Mouse (Mus musculus) layer of hippocampus, postnatal 25 days (tissue): ENCODE measurements around the gene Dpm1. TPM values are rescaled to one million over a fixed set of nuclear protein-coding genes. Genes with fewer than 3 reads are reported as not detected.

ENCODE experiments used
- DNase-seq, 2 experiments: peaks; one replicate each; pipeline ENCODE4 v3.0.0; 2022; ENCODE audit warnings: mixed read lengths in 2 of 2, low spot score in 1 of 2; ENCODE audit errors: extremely low spot score in 1 of 2
- total RNA-seq, 2 experiments: library from RNA; stranded (reverse); gene quantifications; 2 replicates each; pipeline ENCODE4 v1.2.3; 2021

The Dpm1 gene
- total RNA-seq, 2 experiments from 2014 or later = 68.7 to 71.0 TPM

DNA sequence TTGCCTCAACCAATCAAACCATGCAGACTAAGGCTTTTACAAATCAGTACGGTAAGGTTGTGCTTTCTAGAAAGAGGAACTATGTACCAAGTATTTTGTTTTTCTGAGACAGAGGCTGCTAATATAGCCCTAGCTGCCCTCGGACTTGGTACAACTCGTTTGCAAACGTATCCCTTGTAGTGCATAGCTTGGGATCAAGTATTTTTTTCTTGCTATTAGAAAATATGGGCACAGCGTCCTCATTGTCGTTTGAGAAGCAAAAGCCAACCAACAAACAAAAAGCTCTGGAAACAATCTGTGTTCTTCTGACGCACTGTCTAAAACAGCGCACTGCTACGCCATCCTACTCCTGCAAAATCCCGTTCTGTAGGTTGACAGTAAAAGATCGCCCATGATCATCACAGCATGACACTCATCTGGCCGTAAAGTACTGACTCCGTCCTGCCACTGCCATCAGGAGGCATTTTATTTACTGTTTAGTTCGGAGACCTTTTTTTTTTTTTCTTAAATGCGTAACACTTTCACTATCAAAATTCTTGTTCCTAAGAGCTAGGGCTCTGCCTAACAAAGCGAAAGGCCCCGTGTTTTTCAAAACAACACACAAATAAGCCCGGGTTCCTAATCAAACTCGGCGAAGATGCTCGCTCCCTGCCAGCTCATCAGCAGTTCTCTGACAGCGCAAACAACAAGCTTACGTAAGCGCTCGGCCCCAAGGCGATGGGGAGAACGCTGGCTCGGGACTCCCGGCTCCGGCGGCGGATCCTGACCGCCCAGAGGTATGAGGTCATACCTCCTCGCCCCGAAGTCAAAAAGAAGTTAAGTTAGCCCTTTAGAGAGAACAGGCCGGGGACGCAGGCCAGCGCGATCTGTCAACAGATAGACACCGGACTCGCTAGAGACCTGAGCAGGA is 1.0 kb downstream of the Dpm1 start:
- peak; percentile 45 to 53 for DNase-seq

DNA sequence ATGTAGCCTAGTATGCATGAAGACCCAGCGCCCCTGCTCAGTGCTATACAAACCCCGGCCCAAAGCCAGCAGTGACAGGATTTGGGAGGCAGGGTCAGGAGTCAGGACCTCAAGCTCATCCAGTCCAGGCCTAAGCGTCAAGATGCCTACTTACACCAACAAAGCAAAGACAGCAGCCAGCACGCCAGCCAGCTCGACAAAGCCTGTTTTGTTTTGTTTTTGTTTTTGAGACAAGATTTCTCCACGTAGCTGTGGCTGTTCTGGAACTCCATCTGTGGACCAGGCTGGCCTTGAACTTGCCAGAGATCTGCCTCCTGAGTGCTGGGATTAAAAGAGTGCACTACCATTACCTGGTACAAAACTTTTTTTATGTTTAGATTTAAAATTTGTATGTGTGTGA is 7.1 kb downstream of the Dpm1 start:
- DNase-seq = no peak

DNA sequence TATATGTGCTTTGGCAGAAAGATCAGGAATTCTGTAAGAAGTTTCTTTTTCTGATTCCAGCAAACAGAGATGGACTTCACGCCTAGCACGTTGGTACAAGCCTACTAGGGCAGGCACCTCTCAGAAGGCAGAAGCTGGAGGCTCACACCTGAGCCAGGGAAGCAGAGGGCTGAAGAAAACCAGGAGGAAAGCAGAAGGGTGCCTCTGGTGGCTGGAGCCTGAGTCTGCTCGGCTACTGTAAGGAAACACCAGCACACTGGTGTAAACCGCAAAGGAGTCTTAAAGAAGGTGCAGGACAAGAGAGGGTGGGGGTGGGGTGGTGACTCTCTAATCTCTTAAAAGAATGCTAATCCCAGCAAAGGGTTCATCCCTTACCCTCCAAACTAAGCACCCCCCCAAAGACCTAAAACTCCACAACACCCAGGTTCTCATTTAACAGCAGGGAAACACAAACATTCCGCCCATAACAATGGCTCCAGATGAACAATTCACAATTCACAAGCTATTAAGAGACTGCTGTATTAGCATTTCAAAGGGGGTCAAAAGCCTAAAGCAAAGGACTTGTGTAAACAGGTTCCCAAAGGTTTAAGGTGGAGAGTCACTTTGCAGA is 16.5 kb downstream of the Dpm1 start:
- DNase-seq = no peak

DNA sequence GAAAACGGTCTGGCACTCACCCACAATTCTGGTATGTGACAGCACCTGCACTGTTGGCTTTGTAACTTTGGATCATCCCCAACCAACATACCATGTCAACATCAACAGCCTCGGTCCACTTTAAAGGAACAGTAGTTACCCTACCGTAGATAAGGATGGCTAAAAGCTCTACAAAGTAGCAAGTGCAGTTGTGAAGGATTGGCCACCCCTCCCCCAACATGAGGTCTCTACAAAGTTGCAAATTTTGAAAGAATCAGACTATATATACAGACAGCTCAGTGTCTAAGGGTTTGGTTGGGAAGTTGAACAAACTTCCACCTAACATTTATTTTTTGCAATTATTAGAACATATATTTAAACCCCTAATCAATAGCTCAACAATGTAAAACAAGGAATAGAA is 22.5 kb downstream of the Dpm1 start:
- no peak for DNase-seq

DNA sequence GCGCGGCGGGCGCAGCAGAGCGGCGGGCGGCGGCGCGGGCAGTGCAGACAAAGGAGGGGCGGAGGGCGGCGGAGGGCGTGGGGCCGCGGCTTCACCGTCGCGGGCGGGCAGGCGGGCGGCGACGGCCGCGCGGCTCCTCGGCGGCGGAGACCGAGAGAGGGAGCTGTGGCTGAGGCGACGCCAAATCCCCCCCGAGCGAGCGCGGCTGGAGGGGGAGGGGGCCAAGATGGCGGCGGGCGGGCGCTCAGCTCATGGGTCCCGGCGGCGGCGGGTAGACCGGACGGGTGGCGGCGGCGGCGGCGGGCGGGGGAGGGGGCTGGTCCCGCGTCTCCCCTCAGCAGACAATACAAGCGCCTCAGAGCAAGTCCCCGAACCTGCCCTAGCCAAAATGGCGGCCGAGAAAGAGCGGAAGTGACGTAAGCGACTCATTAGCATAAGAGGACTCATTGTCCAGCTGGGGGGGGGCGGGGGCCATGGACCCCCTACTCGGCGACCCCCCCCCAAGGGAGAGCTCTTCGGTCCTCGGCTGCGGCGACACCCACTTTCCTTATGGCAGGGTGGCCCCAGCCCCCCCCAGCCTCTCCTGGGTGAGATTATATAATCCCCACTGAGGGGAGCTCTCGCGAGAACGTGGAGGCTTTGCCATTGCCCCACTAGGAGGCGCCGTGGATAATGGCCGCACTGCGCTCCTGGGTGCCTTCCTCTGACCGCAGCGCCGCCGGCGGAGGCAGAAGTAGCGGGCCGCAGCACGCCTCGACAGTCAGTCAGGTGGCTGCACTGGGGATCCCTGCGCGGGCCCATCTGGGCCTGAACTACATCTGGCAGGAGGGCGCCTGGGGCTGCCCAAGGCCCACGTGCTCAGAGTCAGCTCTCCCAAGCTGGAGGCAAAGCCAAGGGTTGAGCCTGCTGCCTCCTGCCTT is 23.4 kb downstream of the Dpm1 start, which contains the start of gene Adnp:
Gene Adnp (minus strand): TSS at position 388 of the 920 bp plus-strand sequence.
- peak; percentile 91 to 96 for DNase-seq

DNA sequence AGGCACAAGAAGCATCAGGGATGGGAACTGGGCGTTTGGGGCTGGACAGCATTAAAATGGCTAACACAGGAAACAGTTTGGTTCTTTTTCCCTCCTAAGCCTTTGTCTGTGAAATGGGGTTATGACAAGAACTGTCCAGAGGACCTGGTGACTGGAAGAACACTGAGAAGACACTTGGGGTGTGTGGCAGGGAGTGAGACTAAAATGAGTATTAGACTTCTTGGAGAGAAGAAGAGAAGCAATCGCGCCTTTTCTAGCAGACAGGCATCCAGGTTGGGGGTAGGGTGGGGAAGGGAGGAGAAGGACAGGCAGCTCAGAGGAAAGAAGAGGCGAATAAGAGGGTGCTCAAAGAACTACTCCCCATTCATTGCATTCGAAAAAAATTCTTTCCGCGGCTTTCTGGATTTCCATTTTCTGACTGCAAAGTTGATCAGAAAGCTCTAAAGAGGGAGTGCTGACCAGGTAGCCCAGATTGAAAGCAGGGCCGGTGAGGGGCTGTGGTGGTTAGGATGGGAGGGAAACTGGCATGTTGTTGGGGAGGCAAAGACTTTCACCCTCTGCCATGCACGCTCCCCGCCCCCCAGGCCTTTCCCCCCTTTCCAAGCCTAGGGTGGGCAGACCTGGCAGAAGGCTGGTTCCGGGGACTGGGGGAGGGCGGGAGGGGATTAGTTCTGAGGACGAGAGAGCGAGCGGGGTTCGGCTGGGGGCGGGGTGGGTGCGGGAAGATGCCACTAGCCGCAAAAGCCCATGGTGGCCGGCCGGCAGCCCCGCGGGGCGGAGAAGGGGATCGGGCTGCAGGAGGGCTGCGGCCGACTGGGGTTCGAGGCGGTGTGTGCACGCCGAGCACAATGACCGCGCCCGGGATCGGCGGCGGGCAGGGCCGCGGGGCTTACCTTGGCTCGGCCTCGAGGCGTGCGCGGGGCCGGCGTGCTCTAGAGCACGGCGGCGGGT is 24.4 kb downstream of the Dpm1 start:
- peak; percentile 20 to 29 for DNase-seq

DNA sequence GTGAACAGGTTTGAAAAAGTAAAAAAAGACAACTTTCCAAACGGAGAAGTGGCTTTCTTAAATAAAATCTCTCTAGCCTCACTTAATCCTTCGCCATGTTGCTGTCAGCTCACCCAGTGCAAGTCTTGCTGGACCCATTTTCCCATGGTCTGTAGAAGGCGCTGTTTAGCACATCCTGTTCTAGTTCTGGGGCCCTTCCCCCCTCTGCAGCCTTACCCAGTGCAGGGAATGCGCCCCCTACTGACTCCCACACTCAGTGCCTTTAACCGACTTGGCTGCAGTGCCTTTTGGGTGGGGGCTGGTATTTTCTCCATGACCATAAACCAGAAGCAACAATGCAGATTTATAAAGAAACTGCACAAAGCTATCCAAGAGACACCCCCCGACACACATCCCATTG is 25.1 kb downstream of the Dpm1 start:
- DNase-seq = peak; percentile 75 to 92

DNA sequence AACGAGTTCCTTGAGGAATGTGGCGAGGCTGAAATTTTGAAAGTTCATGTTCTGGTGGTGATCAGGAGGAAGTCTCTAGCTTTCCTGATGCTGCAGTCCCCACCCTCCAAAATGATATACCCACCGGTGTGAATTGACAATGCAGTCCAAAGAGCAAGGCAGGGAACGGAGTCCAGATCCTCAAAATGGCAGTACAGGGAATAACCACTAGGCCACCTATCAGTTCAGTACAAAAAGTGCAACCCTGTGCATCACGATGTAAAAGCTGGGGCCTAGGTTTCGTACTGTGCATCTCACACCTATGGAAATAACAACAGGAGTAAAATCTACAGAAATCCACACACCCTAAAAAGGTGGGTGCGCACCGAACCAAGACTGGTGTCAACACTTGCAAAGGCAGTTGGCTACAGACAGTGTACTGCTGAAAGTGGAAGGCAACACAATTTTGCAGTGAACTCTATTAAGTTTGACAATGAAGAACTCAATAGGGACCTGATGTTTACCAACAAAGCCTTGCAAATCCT is 25.9 kb downstream of the Dpm1 start:
- no peak for DNase-seq

DNA sequence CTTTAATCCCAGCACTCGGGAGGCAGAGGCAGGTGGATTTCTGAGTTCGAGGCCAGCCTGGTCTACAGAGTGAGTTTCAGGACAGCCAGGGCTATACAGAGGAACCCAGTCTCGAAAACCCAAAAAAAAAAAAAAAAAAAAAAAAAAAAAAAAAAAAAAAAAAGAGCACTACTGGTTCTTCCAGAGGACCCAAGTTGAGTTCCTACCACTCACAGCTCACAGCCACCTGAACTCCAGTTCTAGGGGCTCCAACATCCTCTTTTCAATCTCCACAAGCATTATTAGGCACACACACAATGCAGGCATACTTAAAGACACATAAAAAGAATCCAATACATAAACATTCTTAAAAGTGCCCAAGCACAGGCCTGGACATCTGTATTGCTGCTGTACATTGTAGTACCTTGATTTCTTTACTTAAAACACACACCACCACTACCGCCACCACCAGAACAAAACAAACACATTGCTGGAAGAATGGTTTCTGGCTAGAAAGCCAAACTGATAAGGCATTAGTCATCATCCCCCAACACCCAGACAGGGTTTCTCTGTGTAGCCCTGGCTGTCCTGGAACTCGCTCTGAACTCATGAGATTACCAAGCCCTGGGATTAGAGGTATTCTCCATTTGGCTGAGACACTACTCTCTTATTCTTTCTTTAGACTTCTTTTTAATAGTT is 30.2 kb downstream of the Dpm1 start:
- no peak for DNase-seq

DNA sequence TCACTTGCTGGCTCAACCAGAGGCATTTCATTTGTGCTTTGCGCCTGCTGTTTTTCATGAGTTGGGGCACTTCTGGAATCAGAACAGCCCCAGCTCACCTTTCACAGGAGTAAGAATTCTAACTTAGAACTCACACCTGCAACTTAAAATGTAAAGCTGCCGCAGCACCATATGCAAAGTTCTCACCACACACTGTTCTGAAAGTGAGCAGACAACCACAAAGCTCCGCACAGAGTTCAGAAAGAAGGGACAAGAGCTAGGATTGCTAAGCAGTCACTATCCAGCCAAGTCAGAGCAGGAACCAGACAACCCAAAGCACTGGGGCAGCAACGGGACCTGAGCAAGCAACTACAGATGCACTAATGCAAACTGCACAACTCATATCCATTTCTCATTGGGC is 30.9 kb downstream of the Dpm1 start:
- DNase-seq = no peak

DNA sequence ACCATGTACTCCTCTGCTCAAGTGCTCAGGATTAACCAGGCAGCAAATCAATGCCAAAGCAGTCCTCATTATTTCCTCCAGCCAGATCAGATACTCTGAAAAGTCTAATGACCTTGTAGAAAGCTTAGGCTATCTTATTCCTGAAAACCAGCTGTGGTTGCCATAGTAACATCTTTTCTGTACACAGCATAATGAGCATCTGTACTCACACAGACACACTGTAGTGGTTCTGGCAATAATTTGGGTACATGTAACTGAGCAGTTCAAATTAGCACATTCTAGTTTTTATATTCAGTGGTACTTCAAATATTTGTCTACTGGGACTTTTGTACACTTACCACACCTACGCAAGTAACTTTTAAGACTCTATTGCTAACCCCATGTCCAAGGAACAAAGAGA is 32.0 kb downstream of the Dpm1 start:
- DNase-seq = no peak

DNA sequence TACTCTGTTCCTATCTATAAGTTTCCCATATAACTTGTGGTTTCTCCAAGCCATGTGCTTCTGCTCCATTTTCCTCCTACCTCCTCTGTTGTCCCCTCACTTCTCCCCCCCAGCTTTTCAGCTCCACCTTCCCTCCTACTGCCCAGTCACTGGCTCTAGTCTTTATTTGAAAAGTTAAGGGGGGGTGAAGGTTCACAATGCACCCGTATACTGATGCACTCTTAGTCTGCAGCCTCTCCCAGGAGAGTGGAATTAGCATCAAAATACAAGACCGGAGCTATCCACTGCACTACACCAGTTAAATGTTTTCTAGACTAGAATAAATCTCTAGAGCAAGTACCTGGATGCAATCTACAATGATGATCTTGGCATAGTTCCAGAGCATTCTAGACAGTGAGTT is 34.7 kb downstream of the Dpm1 start:
- DNase-seq = no peak

DNA sequence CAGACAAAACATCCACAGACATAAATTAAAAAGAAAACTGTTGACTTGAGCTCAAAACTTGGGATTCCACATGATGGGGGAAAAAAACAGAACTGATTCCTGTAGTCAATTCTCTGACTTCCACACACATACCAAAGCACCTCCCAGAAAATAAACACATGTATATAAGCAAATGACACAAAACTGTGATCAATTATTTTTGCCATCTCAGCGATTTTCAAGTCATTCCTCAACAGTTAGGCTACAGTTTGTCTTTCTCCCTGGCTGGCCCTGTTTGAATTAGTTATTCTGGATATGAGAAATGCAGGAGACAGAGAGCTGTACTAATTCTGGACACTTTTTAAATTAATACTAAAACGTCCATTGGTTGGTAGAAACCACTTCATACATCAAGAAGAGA is 36.7 kb downstream of the Dpm1 start:
- no peak for DNase-seq

DNA sequence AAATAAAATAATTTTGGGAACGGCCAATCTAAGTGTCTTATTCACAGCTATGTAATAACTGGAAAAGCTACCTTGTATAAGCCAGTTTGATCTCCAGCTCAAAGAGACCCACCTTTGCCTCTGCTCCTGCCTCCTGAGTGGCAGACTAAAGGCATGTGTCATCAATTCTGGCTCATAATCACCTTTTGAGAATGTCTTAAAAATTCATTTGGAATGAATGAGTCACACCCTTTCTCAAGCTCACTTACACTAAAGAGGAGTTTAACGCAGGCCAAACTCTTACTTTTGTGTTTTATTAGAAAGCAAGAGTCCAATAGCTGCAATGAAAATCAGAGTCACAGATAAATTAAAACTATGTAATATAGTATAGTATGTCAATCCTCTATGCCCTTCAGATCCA is 38.5 kb downstream of the Dpm1 start:
- no peak for DNase-seq

DNA sequence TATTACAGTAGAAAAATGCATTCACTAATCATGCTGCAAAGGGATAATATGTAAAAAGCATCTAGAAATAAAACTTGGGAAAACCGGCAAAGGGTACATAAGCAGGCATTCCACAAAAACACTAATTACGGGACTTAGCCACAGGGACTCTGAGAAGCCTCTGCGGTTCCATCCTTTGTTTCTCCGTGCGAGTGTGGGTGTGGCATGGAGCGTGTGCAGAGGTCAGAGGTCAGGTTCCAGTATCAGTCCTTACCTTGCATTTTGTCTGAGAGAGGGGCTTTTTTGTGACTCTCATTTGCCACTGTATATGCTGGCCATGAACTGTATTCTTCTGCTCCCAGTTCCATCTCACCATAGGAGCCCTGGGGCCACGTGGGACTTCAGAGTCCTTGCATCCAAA is 54.4 kb downstream of the Dpm1 start:
- DNase-seq = no peak

DNA sequence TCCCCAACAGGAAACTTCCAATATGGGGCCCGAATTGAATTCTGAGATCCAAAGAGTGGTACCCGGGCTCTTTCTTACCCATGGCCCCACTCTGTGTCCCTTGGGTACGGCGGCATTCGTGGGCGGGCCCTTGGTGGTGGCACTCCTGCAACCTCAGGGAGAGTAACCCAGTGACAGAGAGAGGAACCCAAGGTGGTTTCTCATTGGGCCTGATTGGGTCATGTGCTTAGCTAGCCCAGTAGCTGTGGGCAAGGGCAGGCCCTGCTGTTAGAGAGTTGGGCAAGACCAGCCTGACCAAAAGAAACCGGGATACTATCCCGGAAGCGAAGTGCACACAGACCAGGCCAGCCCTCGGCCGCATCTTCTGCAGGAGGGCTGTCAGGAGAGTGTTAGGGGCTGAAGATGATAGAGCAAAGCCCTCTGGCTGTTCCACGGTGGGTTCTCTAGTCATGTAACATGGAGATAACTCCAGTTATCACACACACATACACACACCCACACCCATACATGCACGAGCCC is 60.2 kb downstream of the Dpm1 start:
- DNase-seq = no peak

DNA sequence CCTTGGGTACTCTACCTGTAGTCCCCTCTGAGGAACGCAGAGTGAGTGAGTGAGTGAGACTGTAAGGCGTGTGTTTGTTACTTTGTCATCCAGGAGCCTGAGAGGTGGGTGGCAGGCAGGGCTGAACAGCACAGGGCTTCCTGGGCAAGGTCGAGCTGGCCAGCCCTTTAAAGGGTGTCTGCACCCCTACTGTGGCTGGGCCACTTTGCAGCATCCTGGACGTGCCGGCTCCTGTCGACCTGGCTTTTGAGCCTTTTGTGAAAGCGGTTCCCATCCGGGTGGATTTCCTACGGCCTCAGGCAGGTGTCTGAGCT is 60.6 kb downstream of the Dpm1 start:
- DNase-seq = no peak

DNA sequence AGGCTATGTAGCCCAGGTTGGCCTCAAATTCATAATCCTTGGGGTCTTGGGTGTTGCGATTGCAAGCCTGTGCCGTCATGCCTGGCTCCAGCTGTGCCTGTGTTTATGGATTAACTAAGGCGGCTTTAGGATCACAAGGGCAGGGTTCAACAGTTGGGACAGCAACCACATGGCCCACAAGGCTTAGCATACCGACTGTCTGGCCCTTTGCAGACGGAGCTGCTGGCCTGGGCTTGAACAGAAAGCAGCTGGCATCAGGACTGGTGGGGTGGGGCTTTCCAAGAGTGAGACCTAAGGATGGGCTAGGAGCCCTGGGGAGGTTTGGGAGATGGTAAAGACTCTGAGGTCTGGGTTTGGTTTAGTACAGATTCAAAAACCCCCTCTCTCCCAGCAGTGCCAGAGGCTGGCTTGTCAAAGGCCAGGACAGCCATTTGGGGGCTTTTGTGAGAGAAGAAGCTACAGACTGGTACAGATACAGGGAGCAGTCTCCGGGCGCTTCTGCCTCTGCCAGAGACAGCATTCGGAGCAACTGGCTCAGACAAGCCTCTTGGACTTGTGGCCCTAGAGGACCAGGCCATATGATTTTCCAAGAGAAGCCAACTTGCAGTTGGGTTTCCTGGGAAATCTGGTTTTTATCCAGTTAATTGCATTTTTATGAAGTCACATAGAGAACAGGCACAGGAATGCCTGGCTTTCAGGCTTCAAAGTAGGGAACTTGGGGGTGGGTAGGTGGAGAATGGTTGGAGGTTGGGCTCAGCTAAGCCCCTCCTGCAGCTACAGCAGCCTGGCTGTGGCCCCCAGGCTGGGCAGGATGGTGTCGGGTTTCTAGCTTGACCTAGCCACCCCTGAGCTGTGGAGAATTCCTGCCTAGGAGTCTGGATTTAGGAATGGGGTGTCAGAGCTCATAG is 61.2 kb downstream of the Dpm1 start:
- DNase-seq = no peak
